8 mouse cellular contexts compared by ENCODE assay signal in genomic region chrX:103556046-103556445, GRCm38 (mm10).
A peak's percentile ranks its signal among the peaks of the same experiment; 100 is the strongest.
DNase-seq lines count a peak whose midpoint lies in the region; ATAC-seq and TF ChIP-seq lines count a peak whose summit lies in the region.
"Had no signal": no experiment of that assay in that cellular context is flagged by ENCODE, and none has a peak within 500 bp of the region (broad histone marks: within the 10 kb centered on the region; RNA-seq: fewer than 3 reads in every experiment).

No protein-coding gene starts in this region.

- peak overlapping the region; percentile 81 for H3K27ac ChIP-seq in lung, embryonic 16.5 days (ENCODE audit: low read length)
- peak overlapping the region; percentile 93 for H3K27ac ChIP-seq in forebrain, embryonic 12.5 days
- H3K27ac ChIP-seq in intestine, embryonic 16.5 days (ENCODE audit: low read length), result peak overlapping the region; percentile 62
- H3K27ac ChIP-seq in olfactory bulb, adult 2 months (ENCODE audit: insufficient read depth, low read depth, low read length), result peak overlapping the region; percentile 90

- no peaks in the 10 kb centered on the region for H3K36me3 ChIP-seq in lung, embryonic 16.5 days (ENCODE audit: control insufficient read depth, insufficient read depth, low read length)
- H3K36me3 ChIP-seq in forebrain, embryonic 12.5 days (replicated peaks), result no peaks in the 10 kb centered on the region
- no peaks in the 10 kb centered on the region for H3K36me3 ChIP-seq in intestine, embryonic 16.5 days (ENCODE audit: control insufficient read depth, insufficient read depth, low read length)

- no peaks in the 10 kb centered on the region for H3K27me3 ChIP-seq in lung, embryonic 16.5 days (ENCODE audit: control insufficient read depth, insufficient read depth, low read depth, low read length)
- no peaks in the 10 kb centered on the region for H3K27me3 ChIP-seq in forebrain, embryonic 12.5 days
- no peaks in the 10 kb centered on the region for H3K27me3 ChIP-seq in intestine, embryonic 16.5 days (replicated peaks; ENCODE audit: control insufficient read depth, insufficient read depth, low read length)

- no peak for DNase-seq in lung, postnatal 25 days (ENCODE audit: low spot score)
- DNase-seq in cerebellum, adult 8-10 months, result no peak

- 60% methylated on average over 4 of the region's 4 CpGs for WGBS in lung, embryonic 16.5 days
- 23% methylated on average over 4 of the region's 4 CpGs for WGBS in forebrain, embryonic 12.5 days
- 47% methylated on average over 4 of the region's 4 CpGs for WGBS in intestine, embryonic 16.5 days
- 36% methylated on average over 4 of the region's 4 CpGs for WGBS in olfactory bulb, adult 2 months

- peaks cover 21% of the 10 kb centered on the region for H3K4me1 ChIP-seq in lung, embryonic 16.5 days (replicated peaks; ENCODE audit: control insufficient read depth, insufficient read depth, low read length)
- peaks cover 29% of the 10 kb centered on the region for H3K4me1 ChIP-seq in forebrain, embryonic 12.5 days
- H3K4me1 ChIP-seq in intestine, embryonic 16.5 days (ENCODE audit: control insufficient read depth, insufficient read depth, low read length), result peaks cover 17% of the 10 kb centered on the region; the same call in 1 of the 2 replicates
- peaks cover 14% of the 10 kb centered on the region for H3K4me1 ChIP-seq in olfactory bulb, adult 2 months (ENCODE audit: control insufficient read depth, insufficient read depth, low read length)

- 0 out of 2 replicates have a peak overlapping the region, but pooled peaks have one; percentile 5 for H3K9ac ChIP-seq in lung, embryonic 16.5 days (ENCODE audit: low read length)
- H3K9ac ChIP-seq in forebrain, embryonic 12.5 days, result no peak overlapping the region
- H3K9ac ChIP-seq in intestine, embryonic 16.5 days (ENCODE audit: low read depth, low read length), result peak overlapping the region; percentile 8; the same call in 1 of the 2 replicates
- H3K9ac ChIP-seq: liver, embryonic 14.5 days had no signal

- ATAC-seq in lung, embryonic 16.5 days (ENCODE audit: low read depth), result no peak
- no peak for ATAC-seq in forebrain, embryonic 12.5 days (ENCODE audit: low FRiP score)
- peak; percentile 15; the same call in 1 of the 2 replicates for ATAC-seq in intestine, embryonic 16.5 days
- ATAC-seq in cerebellum, adult (ENCODE audit: insufficient number of reproducible peaks, low FRiP score, low TSS enrichment), result no peak

- no peak overlapping the region for H3K4me3 ChIP-seq in lung, embryonic 16.5 days (ENCODE audit: low read length)
- no peak overlapping the region for H3K4me3 ChIP-seq in forebrain, embryonic 12.5 days (replicated peaks)
- no peak overlapping the region for H3K4me3 ChIP-seq in intestine, embryonic 16.5 days (ENCODE audit: low read length)
- H3K4me3 ChIP-seq in olfactory bulb, adult 2 months (ENCODE audit: insufficient read depth, low read depth, low read length), result no peak overlapping the region

- no peak overlapping the region for H3K4me2 ChIP-seq in lung, embryonic 16.5 days (ENCODE audit: low read depth, low read length)
- H3K4me2 ChIP-seq in forebrain, embryonic 12.5 days, result no peak overlapping the region
- no peak overlapping the region for H3K4me2 ChIP-seq in intestine, embryonic 16.5 days (ENCODE audit: low read depth, low read length)

- no peak for TF ChIP-seq POLR2A in olfactory bulb, adult 2 months (IDR thresholded peaks at IDR 0.05; ENCODE audit: insufficient read depth, low read depth, low read length)

- no peak for TF ChIP-seq CTCF in olfactory bulb, adult 2 months (IDR thresholded peaks at IDR 0.05; ENCODE audit: insufficient read depth, low read depth, low read length)

- no peaks in the 10 kb centered on the region for H3K9me3 ChIP-seq in lung, embryonic 16.5 days (ENCODE audit: control insufficient read depth, low read length)
- no peaks in the 10 kb centered on the region for H3K9me3 ChIP-seq in forebrain, embryonic 12.5 days
- no peaks in the 10 kb centered on the region for H3K9me3 ChIP-seq in intestine, embryonic 16.5 days (ENCODE audit: control insufficient read depth, low read length)
